Mouse (Mus musculus) left cerebral cortex, adult 2 months (tissue): Measurements from ENCODE around the gene Mrpl33. TPM values are rescaled to one million over a fixed set of nuclear protein-coding genes. Genes with fewer than 3 reads are reported as not detected.

Source experiments
- DNase-seq, 2 experiments: peaks; one replicate each; pipeline ENCODE4 v3.0.0; 2021 to 2022; ENCODE audit warnings: low spot score in 2 of 2, mixed read lengths in 1 of 2; ENCODE audit errors: extremely low spot score in 1 of 2
- H3K27ac ChIP-seq: fragments of 200-600 bp; 2 replicates; pipeline ENCODE4 v1.8.1; 2022
- H3K4me3 ChIP-seq: fragments of 200-600 bp; 2 replicates; pipeline ENCODE4 v1.8.1; 2022
- CTCF ChIP-seq: fragments of 200-600 bp; IDR thresholded peaks from 2 replicates; pipeline ENCODE4 v1.8.1; 2022; ENCODE audit warnings: antibody characterized with exemption, mild to moderate bottlenecking, moderate library complexity
- intact Hi-C: fragments of 180-260 bp; cut with DNase I; formaldehyde crosslinking; loops from one replicate; pipeline ENCODE4 v1.15.1; 2025
- total RNA-seq, 2 experiments: library from RNA; stranded (reverse); gene quantifications; 2 replicates each; pipeline ENCODE4 v1.2.3; 2021

The Mrpl33 gene
- total RNA-seq, 2 experiments from 2014 or later: 75.2 to 86.7 TPM

DNA sequence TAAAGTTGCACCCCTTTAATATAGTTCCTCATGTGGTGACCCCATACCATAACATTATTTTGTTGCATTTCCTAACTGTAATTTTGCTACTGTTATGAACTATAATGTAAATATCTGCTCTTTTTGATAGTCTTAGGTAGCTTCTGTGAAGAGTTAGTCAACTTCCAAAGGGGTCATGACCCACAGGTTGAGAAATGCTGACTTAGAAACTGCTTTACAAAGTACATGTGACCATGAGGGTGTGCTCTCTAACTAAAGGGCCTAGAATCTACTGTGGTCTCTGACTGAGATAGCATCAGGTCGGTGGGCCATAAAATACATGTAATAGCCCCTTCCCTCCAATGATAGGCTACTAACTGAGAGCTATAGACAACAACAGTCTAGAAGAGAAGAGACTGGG lies 81.3 kb downstream of the Mrpl33 start:
- TF ChIP-seq CTCF: no peak
- DNase-seq: no peak
- H3K27ac ChIP-seq: no peak overlapping the region
- intact Hi-C loops: no loop called here
- H3K4me3 ChIP-seq: no peak overlapping the region

DNA sequence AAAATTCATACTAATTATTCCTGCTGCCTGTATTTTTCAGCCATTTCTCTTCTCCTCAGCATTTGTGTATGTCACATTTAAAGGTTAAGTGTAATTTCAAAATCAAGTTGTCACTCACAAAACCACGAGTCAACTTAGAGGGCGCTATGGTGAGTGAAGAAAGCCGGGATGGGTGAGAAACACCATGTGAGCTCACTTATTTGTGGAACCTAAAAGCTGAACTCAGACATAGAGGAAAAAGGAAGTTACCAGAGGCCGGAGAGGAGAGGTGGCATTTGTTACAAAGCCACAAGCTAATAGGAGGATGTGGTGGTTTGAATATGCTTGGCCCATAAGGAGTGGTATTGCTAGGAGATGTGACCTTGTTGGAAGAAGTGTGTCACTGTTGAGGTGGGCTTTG lies 83.4 kb downstream of the Mrpl33 start:
- no peak for TF ChIP-seq CTCF
- no peak for DNase-seq
- intact Hi-C loops: no loop called here
- Histone ChIP-seq H3K27ac (no peak overlapping the region), H3K4me3 (no peak overlapping the region)

DNA sequence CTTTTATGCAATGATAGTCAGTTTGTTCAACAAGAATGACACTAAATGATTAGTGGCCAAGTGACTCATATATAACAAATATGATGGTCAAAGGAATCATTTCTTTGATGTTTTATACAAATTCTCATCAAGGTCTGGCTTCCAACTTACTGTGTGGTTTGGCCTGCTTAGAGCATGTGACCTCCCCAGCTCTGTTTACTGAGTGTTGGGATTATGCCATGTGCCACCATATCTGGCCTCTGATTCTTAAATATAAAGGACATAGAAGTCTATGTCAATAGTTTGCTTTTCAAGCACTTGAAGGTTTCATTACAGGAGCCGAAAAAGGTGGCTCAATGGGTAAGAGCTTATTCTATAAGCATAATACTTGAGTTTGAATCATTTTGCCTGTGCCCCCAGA lies 85.6 kb downstream of the Mrpl33 start:
- no peak for DNase-seq
- TF ChIP-seq CTCF: no peak
- intact Hi-C loops: no loop called here

DNA sequence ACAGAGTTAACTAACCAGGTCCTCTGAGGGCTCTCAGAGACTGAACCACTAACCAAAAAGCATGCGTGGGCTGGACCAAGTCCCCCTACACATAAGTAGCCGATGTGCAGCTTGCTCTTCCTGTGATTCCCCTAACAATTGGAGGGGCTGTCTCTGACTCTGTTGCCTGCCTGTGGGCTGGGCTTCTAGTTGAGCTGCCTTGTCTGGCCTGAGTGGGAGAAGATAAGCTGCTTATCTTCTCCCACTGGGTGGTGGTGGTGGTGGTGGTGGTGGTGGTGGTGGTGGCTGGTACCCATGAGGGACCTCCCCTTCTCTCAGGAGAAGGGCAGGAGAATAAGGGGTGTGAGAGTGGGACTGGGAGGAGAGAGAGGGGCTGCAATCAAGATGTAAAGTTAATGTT lies 89.3 kb downstream of the Mrpl33 start:
- TF ChIP-seq CTCF: no peak
- intact Hi-C loops: no loop called here
- no peak overlapping the region for H3K4me3 ChIP-seq
- H3K27ac ChIP-seq: no peak overlapping the region
- DNase-seq: no peak

More for the DNA sequence above, 85.6 kb downstream of the Mrpl33 start:
- H3K4me3 ChIP-seq: no peak overlapping the region
- no peak overlapping the region for H3K27ac ChIP-seq

DNA sequence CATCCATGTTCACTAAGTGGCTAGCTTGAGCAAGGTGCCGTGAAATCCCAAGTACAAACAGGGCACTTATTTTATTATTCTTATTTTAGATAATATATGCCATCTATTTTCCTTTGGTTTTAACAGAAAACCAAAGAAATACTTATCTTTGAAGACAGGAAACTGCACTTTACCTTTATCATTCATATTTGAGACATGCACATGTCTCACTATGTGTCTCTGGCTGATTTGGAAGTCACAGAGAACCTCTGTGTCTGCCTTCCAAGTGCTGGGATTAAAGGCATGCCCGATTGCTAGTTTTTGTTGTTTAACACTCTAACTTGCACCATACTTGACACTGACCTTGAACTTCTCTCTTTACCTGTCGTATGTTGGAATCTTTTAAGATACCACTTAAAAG lies 91.2 kb downstream of the Mrpl33 start:
- no peak for DNase-seq
- no peak overlapping the region for H3K27ac ChIP-seq
- intact Hi-C loops: no loop called here
- H3K4me3 ChIP-seq: no peak overlapping the region
- TF ChIP-seq CTCF: no peak

DNA sequence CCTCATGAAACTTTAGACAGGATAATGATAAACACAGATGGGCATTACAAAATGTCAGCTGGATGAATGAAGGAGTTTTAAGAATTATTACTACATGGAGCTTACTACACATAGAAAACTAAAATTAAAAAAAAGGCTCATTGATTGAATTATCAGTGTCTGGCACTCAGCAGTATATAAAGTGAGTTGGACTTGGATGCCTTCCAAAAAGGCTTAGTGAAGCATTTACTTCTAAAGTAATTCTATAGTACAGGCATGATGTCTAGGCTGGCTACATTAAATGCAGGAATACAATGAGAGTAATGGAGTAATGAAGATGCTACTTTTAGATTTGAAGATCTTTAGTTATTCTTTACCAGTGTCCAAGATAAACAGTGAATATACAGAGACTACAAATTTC lies 96.5 kb downstream of the Mrpl33 start:
- Histone ChIP-seq H3K27ac (no peak overlapping the region), H3K4me3 (no peak overlapping the region)
- DNase-seq: no peak
- no peak for TF ChIP-seq CTCF
- intact Hi-C loops: no loop called here

DNA sequence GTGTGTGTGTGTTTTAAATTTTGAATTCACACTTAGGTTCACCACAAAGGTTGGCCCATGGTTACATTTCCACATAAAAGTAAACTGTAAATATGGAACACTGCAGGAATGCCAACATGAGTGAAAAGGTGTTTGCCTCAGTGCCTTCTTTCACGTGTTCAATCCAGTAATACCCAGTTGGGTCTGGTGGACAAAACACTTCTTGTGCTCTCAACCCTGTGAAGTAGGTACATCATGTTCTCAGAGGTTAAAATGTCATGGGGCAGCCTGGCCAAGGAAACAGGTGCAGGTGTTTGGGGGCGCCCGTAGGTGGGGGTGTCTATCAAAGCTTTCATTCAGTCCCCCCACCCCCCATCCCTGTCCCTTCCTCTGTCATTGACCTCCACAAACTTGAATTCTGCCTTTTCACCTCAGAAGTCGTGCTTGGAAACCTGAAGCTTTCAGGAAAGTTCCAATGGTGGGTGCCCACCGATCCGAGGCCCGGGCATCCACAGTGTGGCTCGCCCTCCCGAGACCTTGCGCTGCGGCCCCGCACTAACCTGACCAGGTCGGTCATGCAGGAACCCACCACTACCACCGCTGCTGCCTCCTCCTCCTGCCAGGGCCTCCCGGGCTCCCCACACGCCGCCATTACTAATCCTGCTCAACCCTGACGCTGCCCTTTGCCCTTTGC lies 100.4 kb downstream of the Mrpl33 start, which contains the start of gene Rbks:
Rbks (minus strand) TSS at position 657 of the 673 bp plus-strand sequence.
- intact Hi-C loops: loop anchor here (5.0 kb wide), 4 partner anchors 100 to 340 kb away; partner anchors contain the start of gene Mrpl33
- DNase-seq: no peak
- peak within 1 kb of the TSS; percentile 98 for H3K27ac ChIP-seq
- peak within 1 kb of the TSS; percentile 94 for H3K4me3 ChIP-seq
- no peak for TF ChIP-seq CTCF

DNA sequence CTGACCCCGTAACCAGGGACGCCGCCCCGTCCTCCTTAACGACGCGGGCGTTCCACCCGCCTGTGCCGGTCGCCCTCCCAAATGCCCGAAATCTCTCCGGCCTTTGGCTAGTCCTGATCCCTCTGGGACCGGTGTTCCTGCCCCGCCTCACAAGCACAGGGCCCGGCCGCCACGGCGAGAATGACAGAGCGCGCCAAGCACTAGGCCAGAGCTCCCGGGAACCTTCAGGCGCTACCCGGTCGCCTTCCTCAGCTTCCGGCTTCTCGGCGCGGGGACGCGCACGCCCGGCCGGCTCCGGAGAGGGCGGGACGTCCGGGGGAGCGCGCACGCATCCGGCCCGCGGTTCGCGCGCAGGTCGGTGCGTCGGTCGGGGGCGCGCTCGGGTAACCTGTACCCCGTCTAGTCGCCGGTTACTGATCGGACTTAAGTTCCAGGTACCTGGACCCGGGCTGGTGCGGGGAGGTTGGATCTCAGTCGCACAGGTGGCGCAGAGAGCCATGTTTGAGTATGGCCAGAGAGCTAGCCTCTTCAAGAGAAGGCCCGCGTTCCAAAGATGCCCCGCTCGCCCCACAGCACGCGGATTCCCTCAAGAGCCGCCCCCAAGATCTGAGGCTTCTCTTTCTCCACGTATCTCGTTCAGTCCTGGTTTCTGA lies 101.0 kb downstream of the Mrpl33 start, which contains the start of gene Babam2:
Babam2 (plus strand) TSS at position 41 of the 653 bp plus-strand sequence.
- intact Hi-C loops: loop anchor here (1.0 to 5.0 kb wide), 5 partner anchors 100 to 438 kb away; partner anchors contain the start of genes Fosl2 and Mrpl33
- no peak for TF ChIP-seq CTCF
- Histone ChIP-seq H3K4me3 (peak within 1 kb of the TSS; percentile 94), H3K27ac (peak within 1 kb of the TSS; percentile 98)
- peak; percentile 91 for DNase-seq

DNA sequence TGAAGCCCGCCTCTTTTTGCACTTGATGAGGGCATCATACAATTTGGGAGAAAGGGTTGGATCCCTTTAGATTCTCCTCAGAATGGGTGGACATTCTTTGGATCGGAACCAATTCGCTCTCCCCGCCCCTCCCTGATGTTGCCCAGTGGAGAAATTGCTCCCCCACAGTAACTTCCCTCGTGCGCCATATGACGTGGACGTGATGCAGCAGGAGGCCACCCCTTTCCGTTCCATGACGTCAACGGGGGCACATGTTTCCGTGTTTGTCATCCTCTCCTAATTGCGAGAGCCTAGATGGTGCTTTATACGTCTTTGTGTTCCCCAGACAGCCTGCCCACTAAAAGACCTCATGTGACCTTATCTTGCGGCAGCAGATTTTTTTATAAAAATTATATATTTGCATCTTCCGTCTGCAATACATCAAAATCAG lies 101.6 kb downstream of the Mrpl33 start:
- peak; percentile 80 to 84 for DNase-seq
- intact Hi-C loops: loop anchor here (1.0 to 5.0 kb wide), 5 partner anchors 101 to 437 kb away; partner anchors contain the start of genes Fosl2 and Mrpl33
- no peak for TF ChIP-seq CTCF
- peak overlapping the region; percentile 94 for H3K4me3 ChIP-seq
- peak overlapping the region; percentile 98 for H3K27ac ChIP-seq

DNA sequence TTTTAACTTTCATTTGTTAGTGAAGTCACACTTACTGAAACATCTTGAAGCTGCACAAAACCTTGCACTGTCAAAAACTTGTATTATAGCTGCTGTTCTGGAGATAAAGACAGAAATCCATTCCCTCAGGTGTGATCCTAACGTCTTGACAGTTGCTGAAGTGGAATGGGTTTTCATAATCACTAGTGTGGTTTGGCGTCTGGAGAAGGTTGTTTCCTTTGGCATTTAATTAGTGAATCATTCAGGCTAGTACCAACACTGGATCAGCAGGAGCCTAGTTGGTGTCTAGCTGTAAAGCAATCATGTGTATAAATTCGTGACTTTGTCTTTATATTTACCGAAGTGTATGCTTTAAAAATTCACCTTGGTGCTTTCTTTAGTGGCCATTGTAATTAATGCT lies 102.2 kb downstream of the Mrpl33 start:
- intact Hi-C loops: loop anchor here (1.0 to 5.0 kb wide), 5 partner anchors 102 to 436 kb away; partner anchors contain the start of genes Fosl2 and Mrpl33
- no peak for TF ChIP-seq CTCF
- no peak for DNase-seq
- H3K4me3 ChIP-seq: no peak overlapping the region; the same call in 1 of the 2 replicates
- peak overlapping the region; percentile 4; the same call in 1 of the 2 replicates for H3K27ac ChIP-seq

DNA sequence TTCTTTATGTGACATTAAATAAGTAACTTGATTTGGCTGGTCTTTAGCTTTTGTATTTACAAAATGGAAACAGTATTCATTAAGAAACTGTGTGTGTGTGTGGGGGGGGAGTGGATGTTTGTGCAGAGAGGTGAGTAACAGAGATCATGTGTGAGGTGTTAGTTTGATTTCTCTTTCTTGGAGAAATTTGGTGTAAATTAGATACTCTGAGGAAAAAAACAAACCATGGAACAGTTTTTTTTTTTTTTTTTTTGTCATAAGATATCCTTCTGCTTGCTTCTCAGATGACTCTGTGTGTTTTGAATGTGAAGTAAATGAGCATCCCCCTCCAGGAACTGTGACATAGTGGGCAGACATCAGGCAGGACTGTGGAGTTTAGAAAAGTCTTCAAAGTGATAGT lies 102.7 kb downstream of the Mrpl33 start:
- H3K4me3 ChIP-seq: no peak overlapping the region
- TF ChIP-seq CTCF: no peak
- intact Hi-C loops: loop anchor here (5.0 kb wide), 4 partner anchors 102 to 338 kb away; partner anchors contain the start of gene Mrpl33
- no peak overlapping the region for H3K27ac ChIP-seq
- no peak for DNase-seq

DNA sequence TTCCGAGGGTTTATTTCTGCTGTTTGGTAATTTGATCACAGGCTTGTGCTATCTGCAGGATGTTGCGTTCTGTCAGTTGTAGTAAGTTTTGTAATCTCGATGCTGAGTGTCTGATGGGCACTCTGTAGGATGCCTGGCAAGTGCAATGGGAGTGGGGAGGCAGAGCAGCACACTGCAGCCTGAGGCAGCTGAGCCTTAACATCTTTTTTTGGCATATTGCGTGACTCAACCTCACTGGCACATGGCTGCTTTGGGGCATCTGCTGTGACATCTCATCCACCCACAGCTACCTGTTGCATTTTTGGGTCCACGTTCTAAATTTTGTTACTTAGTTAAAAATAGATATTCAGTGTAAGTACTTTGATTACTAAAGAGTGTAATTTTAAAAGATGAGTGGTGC lies 108.2 kb downstream of the Mrpl33 start:
- TF ChIP-seq CTCF: no peak
- no peak overlapping the region for H3K27ac ChIP-seq
- no peak overlapping the region for H3K4me3 ChIP-seq
- peak; percentile 50 to 54 for DNase-seq
- intact Hi-C loops: loop anchor here (2.0 to 5.0 kb wide), 3 partner anchors 46 to 492 kb away; no protein-coding TSS in a partner anchor
